Mouse (Mus musculus) left cerebral cortex, adult 11 months (tissue): Measurements from ENCODE around the gene Ruvbl1.

ENCODE experiments used
- DNase-seq: peaks from one replicate; pipeline ENCODE4 v3.0.0; 2022; ENCODE audit warnings: low spot score

The Ruvbl1 gene

GRCm38 (mm10) chr6:88499481-88500404, 34.5 kb downstream of the Ruvbl1 start:
- peak; percentile 43 for DNase-seq

- no peak for DNase-seq
Measured at GRCm38 (mm10) chr6:88500405-88500767, 35.2 kb downstream of the Ruvbl1 start.

- no peak for DNase-seq
Measured at GRCm38 (mm10) chr6:88502030-88502970, 37.1 kb downstream of the Ruvbl1 start.

- DNase-seq: no peak
Measured at GRCm38 (mm10) chr6:88503044-88503443, 37.8 kb downstream of the Ruvbl1 start.

- DNase-seq: no peak
Measured at GRCm38 (mm10) chr6:88513984-88514383, 48.8 kb downstream of the Ruvbl1 start.

- no peak for DNase-seq
Measured at GRCm38 (mm10) chr6:88514546-88514945, 49.3 kb downstream of the Ruvbl1 start.

- no peak for DNase-seq
Measured at GRCm38 (mm10) chr6:88515971-88516370, 50.8 kb downstream of the Ruvbl1 start.

- DNase-seq: no peak
Measured at GRCm38 (mm10) chr6:88516667-88517066, 51.5 kb downstream of the Ruvbl1 start.

GRCm38 (mm10) chr6:88517701-88518403, 52.6 kb downstream of the Ruvbl1 start:
- no peak for DNase-seq

- peak; percentile 93 for DNase-seq
Measured at GRCm38 (mm10) chr6:88518404-88519263, 53.4 kb downstream of the Ruvbl1 start, which contains the start of gene Sec61a1. Gene Sec61a1 (minus strand): TSS chr6:88518905.

GRCm38 (mm10) chr6:88521821-88522220, 56.6 kb downstream of the Ruvbl1 start:
- DNase-seq: no peak

GRCm38 (mm10) chr6:88522606-88523005, 57.4 kb downstream of the Ruvbl1 start:
- no peak for DNase-seq

- DNase-seq: no peak
Measured at GRCm38 (mm10) chr6:88523043-88523442, 57.8 kb downstream of the Ruvbl1 start.

GRCm38 (mm10) chr6:88523451-88523850, 58.2 kb downstream of the Ruvbl1 start:
- no peak for DNase-seq

GRCm38 (mm10) chr6:88524056-88524455, 58.8 kb downstream of the Ruvbl1 start:
- no peak for DNase-seq

- DNase-seq: no peak
Measured at GRCm38 (mm10) chr6:88530306-88530705, 65.1 kb downstream of the Ruvbl1 start.

- DNase-seq: no peak
Measured at GRCm38 (mm10) chr6:88540093-88540755, 75.0 kb downstream of the Ruvbl1 start.

GRCm38 (mm10) chr6:88544241-88544640, 79.0 kb downstream of the Ruvbl1 start:
- DNase-seq: no peak

GRCm38 (mm10) chr6:88544644-88545396, 79.6 kb downstream of the Ruvbl1 start:
- no peak for DNase-seq

GRCm38 (mm10) chr6:88545397-88545790, 80.2 kb downstream of the Ruvbl1 start:
- DNase-seq: no peak
